Mouse (Mus musculus) adipocyte (in vitro differentiated cells): ENCODE data around the gene Gm15056.

Experiments
- DNase-seq: peaks from one replicate; pipeline ENCODE4 v3.0.0-alpha.2; 2016; ENCODE audit warnings: low spot score

Gene Gm15056

DNA sequence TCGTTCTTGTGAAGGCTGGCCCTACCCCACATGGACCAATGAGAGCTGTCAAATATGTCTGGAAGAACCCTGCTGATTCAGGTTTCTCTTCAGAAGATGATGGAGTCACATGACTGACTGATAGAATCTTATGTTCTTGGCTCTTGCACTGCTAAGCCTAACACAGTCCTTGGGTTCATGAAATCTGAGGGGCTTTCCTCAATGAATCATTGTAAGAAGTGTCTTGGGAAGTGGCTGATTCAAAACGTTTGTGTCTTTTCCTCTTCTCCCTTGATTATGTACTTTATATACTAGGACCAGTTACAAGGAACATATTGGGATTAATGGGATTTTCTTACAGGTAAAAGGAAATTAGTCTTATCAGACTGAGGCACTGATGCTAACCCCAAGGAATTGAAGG is at the start of gene Gm15056:
Gm15056 (minus strand) TSS at position 101 of the 400 bp plus-strand sequence.
- no peak for DNase-seq

DNA sequence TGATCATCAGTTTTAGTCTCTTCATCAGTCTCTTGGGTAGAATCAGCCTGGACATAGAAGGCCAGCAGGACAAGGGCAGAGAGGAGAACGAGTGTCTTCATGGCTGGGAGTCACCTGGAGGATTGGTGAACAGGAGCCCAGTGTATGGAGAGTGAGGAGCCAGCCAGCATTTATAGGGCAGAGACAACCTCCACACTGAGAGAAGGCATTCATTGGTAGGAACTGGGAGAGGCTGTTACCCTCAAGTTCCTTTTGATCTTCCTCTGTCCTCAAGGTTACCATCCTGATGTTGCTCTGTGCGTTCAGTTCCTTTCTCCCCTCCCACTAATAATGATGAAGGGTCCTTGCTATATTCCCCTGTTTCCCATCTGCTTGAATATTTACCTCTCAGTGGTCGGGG is 42.2 kb upstream of the Gm15056 start, which contains the start of gene AY761185:
AY761185 (minus strand) TSS at position 101 of the 400 bp plus-strand sequence.
- no peak for DNase-seq

DNA sequence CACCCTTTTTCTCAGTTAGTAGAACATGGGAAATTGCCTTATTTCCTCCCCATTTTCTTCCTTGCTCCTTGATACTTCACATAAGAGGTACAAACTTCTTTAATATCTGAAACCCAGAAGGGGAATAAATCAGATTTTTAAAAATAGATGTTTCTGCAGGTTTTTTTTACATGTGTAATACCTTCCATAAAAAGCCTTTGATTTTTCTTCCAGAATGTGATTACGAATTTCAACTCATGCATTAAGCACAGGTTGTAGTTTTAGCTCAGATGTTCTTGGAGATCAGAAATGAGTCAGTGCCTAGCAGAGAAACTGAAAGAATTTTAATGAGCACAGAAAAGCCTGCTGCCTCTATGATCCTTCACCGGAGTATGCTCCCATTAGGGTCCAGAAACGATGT is 19.5 kb upstream of the Gm15056 start, which contains the start of gene Gm6040:
Gm6040 (minus strand) TSS at position 101 of the 400 bp plus-strand sequence.
- no peak for DNase-seq

DNA sequence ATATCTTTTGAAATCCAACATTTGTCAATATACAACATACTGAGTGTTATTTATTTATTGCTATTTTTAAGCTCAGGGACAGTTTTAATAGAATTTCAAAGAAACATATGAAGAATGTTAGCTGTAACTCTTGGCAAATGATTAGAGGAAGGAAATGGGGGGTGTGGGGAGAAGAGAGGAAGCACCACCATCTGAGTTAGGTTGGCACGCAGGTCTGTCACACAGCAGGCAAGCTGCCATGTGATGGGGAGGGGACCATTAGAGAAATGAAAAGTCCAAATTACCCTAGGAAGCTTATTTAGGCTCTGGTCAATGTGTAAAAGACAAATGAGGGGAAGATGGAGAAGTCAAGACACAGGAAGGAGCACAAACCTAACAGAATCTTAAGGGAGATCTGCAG is 9.9 kb upstream of the Gm15056 start:
- DNase-seq, result no peak

DNA sequence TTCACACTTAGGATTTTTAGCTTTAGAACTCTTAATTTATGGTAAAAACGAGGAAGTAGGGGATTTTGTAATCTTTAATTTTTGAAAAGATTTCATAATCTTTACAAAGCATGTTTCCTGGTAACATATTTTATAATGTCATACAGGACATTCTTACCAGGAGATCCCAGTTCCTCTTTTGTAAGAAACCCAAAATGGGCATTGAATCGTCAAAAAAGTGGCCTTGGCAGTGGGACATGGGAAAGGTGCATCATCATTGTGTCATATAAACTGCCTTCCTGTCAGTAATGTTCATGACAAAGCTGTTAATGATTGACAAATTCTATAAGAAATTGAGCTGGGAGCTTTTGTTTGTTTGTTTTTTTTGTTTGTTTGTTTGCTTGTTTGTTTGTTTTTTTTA is 5.8 kb upstream of the Gm15056 start:
- DNase-seq, result no peak

DNA sequence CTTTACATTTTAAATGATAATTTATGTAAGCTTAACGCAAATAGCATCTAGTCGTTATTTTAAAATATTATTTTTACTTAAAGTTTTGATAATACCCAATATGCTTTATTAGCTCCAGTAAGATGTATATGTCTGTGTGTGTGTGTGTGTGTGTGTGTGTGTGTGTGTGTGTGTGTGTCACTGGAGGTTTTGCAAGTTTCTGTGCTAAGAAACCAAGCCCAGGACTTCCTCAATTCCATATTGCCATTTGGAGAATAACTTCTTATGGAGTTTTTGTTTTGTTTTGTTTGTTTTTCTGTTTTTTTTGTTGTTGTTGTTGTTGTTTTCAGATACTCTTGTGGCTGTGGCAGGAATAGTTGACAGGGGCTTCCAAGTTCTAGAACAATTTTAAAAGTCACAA is 4.7 kb upstream of the Gm15056 start:
- no peak for DNase-seq

DNA sequence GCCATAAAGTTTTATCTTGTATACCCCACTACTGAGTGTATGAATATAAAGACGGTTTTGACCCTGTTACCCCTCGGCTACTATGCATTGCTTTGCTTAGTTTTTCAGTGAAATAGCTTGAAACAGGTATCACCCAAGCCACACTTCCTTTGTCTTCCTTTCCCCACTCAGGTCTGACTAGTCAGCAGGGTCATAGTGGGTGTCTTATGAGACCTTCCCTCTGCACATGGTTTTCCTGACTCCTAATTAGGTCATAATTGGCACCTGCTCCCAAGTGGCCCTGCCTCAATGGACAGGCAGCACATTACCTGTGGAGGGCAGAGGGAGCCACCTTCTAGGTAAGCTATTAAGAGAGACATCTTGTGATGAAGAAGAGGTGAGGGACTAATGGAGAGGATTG is 10.1 kb downstream of the Gm15056 start, which contains the start of gene Defb33:
Defb33 (plus strand) TSS at position 301 of the 400 bp plus-strand sequence.
- DNase-seq, result no peak

DNA sequence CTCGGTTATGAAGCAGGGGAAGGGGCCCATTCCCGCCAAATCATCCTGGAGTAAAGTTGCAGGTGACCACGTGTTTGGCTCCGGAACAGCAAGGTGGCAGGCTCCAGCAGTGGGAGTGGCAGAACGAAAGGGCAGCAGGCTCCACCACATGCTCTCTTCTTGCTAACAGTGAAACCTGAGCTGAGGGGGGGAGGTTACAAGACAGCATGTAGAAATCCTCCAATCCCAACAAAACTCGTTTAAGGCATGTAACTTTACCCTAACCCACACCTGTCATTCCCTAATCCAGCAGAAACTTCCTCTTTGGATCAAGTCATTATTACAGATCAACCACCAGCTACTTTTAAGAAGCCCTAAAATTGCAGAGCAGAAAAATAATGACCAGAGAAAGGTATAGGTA is 27.8 kb downstream of the Gm15056 start:
- no peak for DNase-seq
